Mouse (Mus musculus) ES-E14 (cell line): ENCODE data around the gene Dclk1. TPM values are rescaled to one million over a fixed set of nuclear protein-coding genes. Genes with fewer than 3 reads are reported as not detected.

Experiments used
- DNase-seq: peaks from one replicate; pipeline ENCODE4 v3.0.0-alpha.2; 2013; ENCODE audit warnings: low read depth, low spot score
- H3K27ac ChIP-seq: 2 replicates; pipeline ENCODE4 v1.5.1; 2012; ENCODE audit warnings: low read depth, mild to moderate bottlenecking, low read length, moderate library complexity, mixed read lengths; ENCODE audit not compliant: poor library complexity, insufficient read depth, severe bottlenecking
- H3K36me3 ChIP-seq: 2 replicates; pipeline ENCODE4 v1.6.1; 2012; ENCODE audit warnings: mild to moderate bottlenecking, low read length, moderate library complexity, mixed read lengths; ENCODE audit not compliant: control insufficient read depth, poor library complexity, insufficient read depth, severe bottlenecking
- H3K4me1 ChIP-seq, 2 experiments: fragments of 150-350 bp in 1 of 2; sonication (generic) in 1 of 2; 2 replicates each; pipeline ENCODE4 v1.6.1; 2012; ENCODE audit warnings: low read length in 2 of 2, mild to moderate bottlenecking in 1 of 2, mixed read lengths in 1 of 2; ENCODE audit not compliant: control insufficient read depth in 2 of 2, insufficient read depth in 2 of 2, poor library complexity in 1 of 2
- H3K4me3 ChIP-seq, 2 experiments: fragments of 150-350 bp in 1 of 2; sonication (generic) in 1 of 2; 2 replicates each; pipeline ENCODE4 v1.5.1; 2012; ENCODE audit warnings: low read length in 2 of 2, low read depth in 1 of 2, mild to moderate bottlenecking in 1 of 2, mixed read lengths in 1 of 2; ENCODE audit not compliant: insufficient read depth in 1 of 2, poor library complexity in 1 of 2, severe bottlenecking in 1 of 2
- H3K9ac ChIP-seq: 2 replicates; pipeline ENCODE4 v1.6.1; 2012; ENCODE audit warnings: low read depth, mild to moderate bottlenecking, low read length, mixed read lengths; ENCODE audit not compliant: poor library complexity, insufficient read depth, severe bottlenecking
- H3K9me3 ChIP-seq: fragments of 150-350 bp; sonication (generic); 2 replicates; pipeline ENCODE4 v1.6.1; 2012; ENCODE audit warnings: low read depth, mild to moderate bottlenecking, low read length; ENCODE audit not compliant: control insufficient read depth, insufficient read depth
- CHD2 ChIP-seq: IDR thresholded peaks from 2 replicates; pipeline ENCODE4 v1.6.1; 2014; ENCODE audit warnings: mild to moderate bottlenecking, low read depth, low read length, inconsistent platforms
- HCFC1 ChIP-seq: IDR thresholded peaks from 2 replicates; pipeline ENCODE4 v1.6.1; 2012; ENCODE audit warnings: low read length, inconsistent platforms, borderline replicate concordance; ENCODE audit not compliant: insufficient read depth
- MAFK ChIP-seq: IDR thresholded peaks from 2 replicates; pipeline ENCODE4 v1.6.1; 2014; ENCODE audit warnings: mild to moderate bottlenecking, low read depth, low read length, inconsistent platforms; ENCODE audit not compliant: insufficient read depth
- ZC3H11A ChIP-seq: IDR thresholded peaks from 2 replicates; pipeline ENCODE4 v1.6.1; 2012; ENCODE audit warnings: low read depth, mild to moderate bottlenecking, inconsistent platforms, low read length, borderline replicate concordance
- ZNF384 ChIP-seq: IDR thresholded peaks from 2 replicates; pipeline ENCODE4 v1.6.1; 2012; ENCODE audit warnings: low read depth, low read length, inconsistent platforms
- in situ Hi-C, 2 experiments: fragments of 600-800 bp; cut with MboI; formaldehyde crosslinking; loops; one replicate each; pipeline ENCODE4 v1.15.1; 2025; ENCODE audit warnings: low sequenced_read_pairs in 2 of 2, inconsistent platforms in 1 of 2; ENCODE audit not compliant: unreplicated experiment in 2 of 2
- total RNA-seq: library from RNA; depleted of rRNA; stranded (reverse); fragments of 300-350 nt; gene quantifications from 2 replicates; pipeline ENCODE4 v1.2.3, GENCODE M21; 2012

The Dclk1 gene
- total RNA-seq, 1 experiment, result 1.7 TPM

DNA sequence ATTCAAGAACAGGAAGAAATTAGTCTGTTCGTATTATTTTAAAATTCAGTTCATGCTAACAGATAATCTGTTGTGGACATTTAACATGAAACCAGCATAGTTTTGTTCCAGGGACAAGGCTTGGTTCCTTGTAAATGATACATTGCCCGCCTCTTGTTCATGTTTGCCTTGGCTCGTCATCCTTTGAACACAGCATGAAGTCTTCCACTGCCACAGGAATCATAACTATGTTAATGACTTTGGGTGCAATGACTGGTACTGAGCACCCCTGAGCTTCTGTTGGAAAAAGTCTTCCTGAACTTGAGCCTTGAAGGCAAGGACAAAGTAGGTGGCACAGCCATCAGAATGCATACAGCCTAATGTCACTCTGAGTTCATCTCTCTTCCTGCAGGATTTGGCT, 5.9 kb downstream of the Dclk1 start:
- in situ Hi-C loops, result no loop called here
- Histone ChIP-seq H3K4me3 (no peak overlapping the region), H3K36me3 (no peaks in the 10 kb centered on the region), H3K9me3 (no peaks in the 10 kb centered on the region), H3K27ac (no peak overlapping the region), H3K9ac (no peak overlapping the region), H3K4me1 (no peaks in the 10 kb centered on the region)
- no peak for DNase-seq
- TF ChIP-seq ZC3H11A, result no peak
- TF ChIP-seq MAFK, result no peak
- no peak for TF ChIP-seq HCFC1
- no peak for TF ChIP-seq CHD2
- no peak for TF ChIP-seq ZNF384

DNA sequence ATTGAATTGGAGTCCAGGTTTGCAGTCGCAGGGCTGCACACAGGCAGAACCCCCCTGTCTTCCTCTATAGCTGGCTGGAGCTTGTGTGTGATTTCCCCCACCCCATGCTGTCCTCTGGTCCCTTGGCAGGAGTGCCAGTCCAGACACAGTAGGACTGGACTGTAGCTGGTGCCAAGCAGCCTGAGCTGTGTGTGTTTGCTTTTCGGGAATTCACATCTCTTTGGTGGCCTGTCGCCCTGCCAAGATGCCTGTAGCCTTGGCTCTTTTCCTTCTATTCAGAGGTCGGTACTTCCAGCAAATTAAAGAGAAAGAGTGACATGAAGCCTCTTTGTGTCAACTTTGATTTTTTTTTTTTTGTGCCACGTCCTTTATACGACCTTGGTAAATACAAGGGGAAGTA, 6.3 kb downstream of the Dclk1 start:
- H3K9ac ChIP-seq, result no peak overlapping the region
- no peak for DNase-seq
- H3K9me3 ChIP-seq, result no peaks in the 10 kb centered on the region
- H3K4me1 ChIP-seq, result no peaks in the 10 kb centered on the region
- in situ Hi-C loops, result no loop called here
- no peak overlapping the region for H3K27ac ChIP-seq
- no peak for TF ChIP-seq ZC3H11A
- no peak for TF ChIP-seq ZNF384
- TF ChIP-seq CHD2, result no peak
- TF ChIP-seq MAFK, result no peak
- no peak for TF ChIP-seq HCFC1
- no peaks in the 10 kb centered on the region for H3K36me3 ChIP-seq
- no peak overlapping the region for H3K4me3 ChIP-seq

DNA sequence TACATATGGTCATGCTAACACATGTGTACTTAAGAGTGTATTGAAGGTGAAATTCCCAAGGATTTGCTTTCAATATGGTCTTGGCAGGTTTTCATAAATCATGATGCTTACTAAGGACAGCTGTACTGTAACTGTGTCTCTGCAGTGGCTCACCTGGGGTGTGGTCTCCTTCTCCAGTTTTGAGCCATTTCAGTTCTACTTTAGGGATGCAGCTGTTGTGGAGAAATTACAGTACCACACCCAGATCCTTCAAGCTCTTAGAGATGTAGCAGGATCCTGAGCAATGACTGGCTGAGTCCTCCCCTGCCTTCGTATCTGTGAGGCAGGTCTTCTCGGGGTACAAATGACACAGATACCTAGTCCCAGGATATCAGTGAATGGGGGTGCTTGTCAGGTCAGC, 8.5 kb downstream of the Dclk1 start:
- Histone ChIP-seq H3K9ac (no peak overlapping the region), H3K4me1 (no peaks in the 10 kb centered on the region), H3K36me3 (no peaks in the 10 kb centered on the region), H3K4me3 (no peak overlapping the region), H3K27ac (no peak overlapping the region), H3K9me3 (no peaks in the 10 kb centered on the region)
- no peak for TF ChIP-seq ZNF384
- TF ChIP-seq HCFC1, result no peak
- TF ChIP-seq CHD2, result no peak
- TF ChIP-seq ZC3H11A, result no peak
- no peak for DNase-seq
- in situ Hi-C loops, result no loop called here

DNA sequence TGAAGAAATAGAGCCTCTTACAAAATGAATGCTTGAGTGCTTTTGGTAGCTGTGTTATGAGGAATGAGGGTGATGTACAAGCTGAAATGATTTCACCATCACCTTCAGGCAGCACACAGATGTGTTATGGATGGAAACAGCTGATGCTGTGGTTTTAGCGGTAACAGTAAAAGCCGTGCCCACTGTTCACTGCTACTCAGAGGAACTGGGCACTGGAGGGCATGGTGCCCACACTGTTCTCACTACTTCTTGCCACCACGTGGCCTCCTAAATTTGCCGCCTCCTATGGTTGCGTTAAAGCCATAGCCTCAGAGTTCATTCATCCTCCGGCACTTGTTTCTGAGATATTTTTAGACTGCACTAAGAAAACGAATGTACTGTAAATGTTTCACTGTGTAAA, 18.0 kb downstream of the Dclk1 start:
- H3K27ac ChIP-seq, result no peak overlapping the region
- H3K9ac ChIP-seq, result no peak overlapping the region
- no peak overlapping the region for H3K4me3 ChIP-seq
- no peak for DNase-seq
- no peaks in the 10 kb centered on the region for H3K9me3 ChIP-seq
- TF ChIP-seq ZC3H11A (no peak), ZNF384 (no peak), HCFC1 (no peak), MAFK (no peak), CHD2 (no peak)
- no peaks in the 10 kb centered on the region for H3K4me1 ChIP-seq
- no peaks in the 10 kb centered on the region for H3K36me3 ChIP-seq
- in situ Hi-C loops, result no loop called here

DNA sequence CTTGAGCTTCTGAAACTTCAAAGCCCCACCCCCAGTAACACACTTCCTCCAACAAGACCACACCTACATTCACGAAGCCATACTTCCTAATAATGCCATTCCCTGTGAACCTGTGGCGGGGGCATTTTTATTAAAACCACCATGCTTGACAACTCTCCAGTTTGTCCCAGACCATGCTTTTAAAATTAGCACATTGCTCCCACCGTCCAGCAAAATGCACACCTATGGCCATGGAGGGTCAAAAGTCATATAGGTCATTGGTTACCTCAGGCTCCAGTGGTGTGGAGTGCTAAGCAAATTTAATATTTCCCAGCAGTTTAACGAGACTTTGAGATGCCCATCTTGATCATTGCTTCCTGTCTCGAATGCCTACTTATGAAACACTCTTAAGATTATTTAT, 23.9 kb downstream of the Dclk1 start:
- TF ChIP-seq ZNF384 (no peak), CHD2 (no peak), ZC3H11A (no peak), HCFC1 (no peak), MAFK (no peak)
- Histone ChIP-seq H3K9ac (no peak overlapping the region), H3K4me1 (no peaks in the 10 kb centered on the region), H3K36me3 (no peaks in the 10 kb centered on the region), H3K9me3 (no peaks in the 10 kb centered on the region), H3K4me3 (no peak overlapping the region), H3K27ac (no peak overlapping the region)
- in situ Hi-C loops, result no loop called here
- no peak for DNase-seq
